Mouse (Mus musculus): ENCODE data around the gene Pde4d.

GRCm38 (mm10) chr13:109238670-109239069 is 788.9 kb downstream of the Pde4d start:
- no peak for TF ChIP-seq JUND (IDR thresholded peaks at IDR 0.05; ENCODE audit: low read depth, low read length)
- no peak for TF ChIP-seq E2F4 (IDR thresholded peaks at IDR 0.05; ENCODE audit: borderline replicate concordance, low read depth, low read length)
- no peak for TF ChIP-seq CHD2 (IDR thresholded peaks at IDR 0.05; ENCODE audit: low read length)
- TF ChIP-seq CTCF (IDR thresholded peaks at IDR 0.05 in 2 of 3, conservative IDR thresholded peaks at IDR 0.05 in 1 of 3; ENCODE audit: control insufficient read depth in 1 of 3, insufficient read depth in 1 of 3, low read depth in 2 of 3, low read length in 3 of 3, poor library complexity in 1 of 3, severe bottlenecking in 1 of 3): no peak
- TF ChIP-seq ZC3H11A (IDR thresholded peaks at IDR 0.05; ENCODE audit: low read depth, low read length): no peak

Data from MEL (cell line).